Mouse (Mus musculus): ENCODE results near the gene Myzap. TPM values are rescaled to one million over a fixed set of nuclear protein-coding genes. Genes with fewer than 3 reads are reported as not detected.
"Not testable (repeated sequence)": the region's sequence is repeated elsewhere in the genome, so short reads cannot be mapped to it uniquely, and the experiment has no call there.

Myzap gene
- 100 to 1,000 TPM; 373 to 483 (median 430) TPM for total RNA-seq (2022)

- peak; percentile 95 for DNase-seq (ENCODE audit: low spot score)
Observed at GRCm38 (mm10) chr9:71591938-71592548, at the start of gene Myzap. TSS of gene Myzap (minus strand) at chr9:71592360.

DNA sequence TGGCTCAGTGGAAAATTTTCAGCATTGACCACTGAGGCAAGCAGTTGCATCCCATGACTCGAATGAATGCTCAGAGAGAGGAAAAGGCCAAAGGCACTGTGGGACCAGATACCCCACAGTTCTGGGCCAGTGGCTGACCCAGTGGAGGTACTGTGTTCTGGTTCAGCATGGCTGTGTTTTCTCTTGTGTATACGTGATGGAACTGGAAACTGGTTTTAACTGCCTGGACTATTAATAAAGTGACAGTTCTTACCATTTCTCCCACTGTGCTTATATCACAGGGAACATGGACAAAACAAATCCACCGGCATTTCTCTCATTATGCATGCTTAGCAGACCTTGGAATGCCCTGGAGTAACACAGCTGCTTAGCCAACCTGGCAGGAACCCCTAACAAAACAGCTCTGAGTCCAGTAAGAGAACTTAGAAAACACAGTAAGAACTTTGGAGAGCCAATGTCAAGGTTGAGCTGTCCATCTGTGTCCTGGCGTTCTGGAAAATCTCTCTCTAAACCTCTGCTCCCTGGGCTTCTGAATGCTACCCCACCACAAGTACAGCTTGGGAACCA is 48.3 kb upstream of the Myzap start:
- DNase-seq (ENCODE audit: low spot score), result no peak

- no peak for DNase-seq (ENCODE audit: low spot score)
Observed at GRCm38 (mm10) chr9:71638198-71638597, 46.0 kb upstream of the Myzap start.

DNA sequence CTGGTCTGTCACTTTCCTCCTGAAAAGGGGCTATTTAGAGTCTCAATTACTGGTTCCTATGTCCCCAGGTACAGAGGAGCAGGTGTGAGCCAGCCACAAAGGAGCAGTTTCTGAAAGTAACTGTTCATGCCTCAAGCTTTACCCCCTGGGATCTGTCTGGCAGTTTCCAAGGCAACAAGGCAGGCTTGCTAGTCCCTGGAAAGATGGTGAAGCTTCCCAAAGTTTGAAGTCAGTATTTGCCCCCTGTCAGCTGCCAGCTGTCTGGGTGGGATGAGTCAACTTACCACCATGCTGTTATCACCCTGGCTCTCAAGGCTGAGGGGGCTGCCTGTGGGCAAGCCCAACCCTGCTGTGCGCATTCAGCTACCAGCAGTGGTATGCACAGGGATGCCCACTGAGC is 44.7 kb upstream of the Myzap start:
- no peak for DNase-seq (ENCODE audit: low spot score)

DNA sequence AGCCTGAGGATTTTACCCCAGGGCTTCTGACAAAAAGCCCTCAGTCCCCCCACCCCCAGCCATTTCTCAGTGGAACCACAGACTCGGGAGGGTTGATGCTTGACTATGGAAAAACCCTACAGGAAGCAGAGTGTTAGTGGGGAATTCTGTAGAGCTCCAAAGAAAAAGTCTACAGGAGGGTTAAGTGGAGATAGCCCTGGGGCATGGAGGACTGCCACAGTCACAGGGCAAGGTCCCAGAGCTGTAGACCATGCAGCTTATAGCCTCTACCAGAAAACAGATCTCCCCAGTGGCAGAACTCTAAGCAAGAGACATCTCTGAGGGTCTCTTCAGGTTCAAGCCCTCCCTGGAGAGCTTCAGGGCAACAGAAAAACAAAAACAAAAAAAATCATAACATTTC is 43.5 kb upstream of the Myzap start:
- DNase-seq (ENCODE audit: low spot score), result no peak

DNA sequence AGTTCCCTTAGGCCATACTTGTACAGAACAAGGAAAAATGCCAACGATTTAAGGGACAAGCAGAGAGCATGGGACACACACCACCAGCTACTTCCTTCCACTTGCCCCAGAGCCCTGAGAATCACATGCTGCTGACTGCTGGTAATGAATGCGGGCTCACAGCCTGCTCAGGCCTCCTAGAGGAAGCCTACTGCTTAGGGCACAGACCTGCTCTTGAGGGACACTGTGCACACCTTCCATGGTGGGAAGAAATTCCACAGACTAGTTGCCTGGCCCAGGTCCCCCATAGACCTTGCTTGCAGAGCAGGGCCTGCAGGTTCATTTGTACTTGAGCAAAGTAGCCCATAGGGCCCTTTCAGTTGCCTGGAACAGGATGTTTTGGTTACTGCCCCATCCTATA is 42.8 kb upstream of the Myzap start:
- DNase-seq (ENCODE audit: low spot score), result no peak

GRCm38 (mm10) chr9:71628921-71629320 is 36.8 kb upstream of the Myzap start:
- no peak for DNase-seq (ENCODE audit: low spot score)

GRCm38 (mm10) chr9:71628286-71628685 is 36.1 kb upstream of the Myzap start:
- no peak for DNase-seq (ENCODE audit: low spot score)

DNA sequence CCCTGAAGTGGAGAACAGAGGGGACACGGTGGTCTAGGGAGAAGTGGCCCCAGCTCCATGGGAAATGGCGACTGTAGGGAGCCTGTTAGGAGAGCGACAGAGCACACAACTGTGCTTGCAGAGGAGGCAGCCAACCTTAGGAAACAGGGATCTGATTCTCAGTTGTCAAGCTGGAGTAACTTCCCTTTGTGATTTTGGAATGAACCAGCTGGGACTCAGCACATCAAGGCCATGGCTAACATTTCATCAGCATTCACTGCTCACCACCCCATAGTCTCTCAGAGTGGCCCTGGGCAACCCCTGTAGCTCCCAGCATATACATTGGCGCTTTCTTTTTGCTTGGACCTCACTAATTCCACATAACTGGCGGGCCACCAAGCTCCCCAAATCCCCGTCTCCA is 33.8 kb upstream of the Myzap start:
- no peak for DNase-seq (ENCODE audit: low spot score)

- DNase-seq (ENCODE audit: low spot score), result peak; percentile 52
Observed at GRCm38 (mm10) chr9:71624793-71625495, 32.8 kb upstream of the Myzap start.

DNA sequence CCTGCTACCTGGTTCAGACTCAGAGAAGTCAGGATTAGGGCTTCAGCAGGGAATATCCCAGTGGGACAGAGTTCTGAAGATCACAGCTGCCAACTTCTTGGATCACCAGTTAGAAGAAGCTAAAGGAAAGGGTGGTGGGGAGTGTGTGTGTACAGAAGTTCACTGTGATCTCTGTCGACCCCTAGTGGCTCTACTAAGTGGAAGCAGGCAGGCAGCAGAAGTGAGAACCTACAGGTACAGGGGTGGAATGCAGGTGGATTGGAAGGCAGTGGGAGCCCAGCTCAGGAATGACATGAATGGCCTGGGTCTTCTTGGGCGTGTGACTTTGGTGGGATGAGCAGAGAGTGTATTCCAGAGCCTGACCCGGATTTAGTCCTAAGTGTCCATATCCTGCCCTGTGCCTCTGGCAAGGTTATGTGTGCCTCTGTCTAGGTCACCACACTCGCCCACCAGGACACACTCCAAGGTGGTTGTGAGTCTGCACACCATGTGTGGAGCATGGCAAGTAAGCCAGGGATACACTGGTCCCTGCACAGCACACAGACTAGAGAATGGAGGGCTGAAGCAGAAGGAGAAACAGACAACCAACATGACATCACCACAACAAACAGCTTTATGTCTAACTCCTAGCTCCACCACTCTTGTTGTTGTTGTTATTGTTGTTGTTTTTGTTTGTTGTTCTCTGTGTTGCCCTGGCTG is 31.9 kb upstream of the Myzap start:
- no peak for DNase-seq (ENCODE audit: low spot score)

GRCm38 (mm10) chr9:71622593-71622992 is 30.4 kb upstream of the Myzap start:
- no peak for DNase-seq (ENCODE audit: low spot score)

DNA sequence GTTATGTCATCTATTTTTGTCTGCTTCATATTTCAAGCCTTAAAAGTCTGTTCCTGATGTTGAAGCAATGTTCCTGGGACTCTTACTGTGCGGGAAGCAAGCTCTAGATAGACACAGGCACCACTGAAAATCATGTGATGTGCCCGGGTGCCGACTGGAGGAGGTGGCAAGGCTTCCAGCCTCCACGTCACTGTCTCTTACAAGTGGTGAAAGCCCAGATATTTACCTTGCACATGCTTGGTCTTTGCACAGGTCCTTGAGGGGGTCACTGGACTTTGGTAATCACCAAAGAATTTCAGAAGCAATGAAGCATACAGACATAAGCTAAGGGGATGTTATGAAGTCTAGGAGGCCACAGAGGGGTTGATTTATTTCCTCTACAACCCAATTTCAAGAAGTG is 29.8 kb upstream of the Myzap start:
- no peak for DNase-seq (ENCODE audit: low spot score)

DNA sequence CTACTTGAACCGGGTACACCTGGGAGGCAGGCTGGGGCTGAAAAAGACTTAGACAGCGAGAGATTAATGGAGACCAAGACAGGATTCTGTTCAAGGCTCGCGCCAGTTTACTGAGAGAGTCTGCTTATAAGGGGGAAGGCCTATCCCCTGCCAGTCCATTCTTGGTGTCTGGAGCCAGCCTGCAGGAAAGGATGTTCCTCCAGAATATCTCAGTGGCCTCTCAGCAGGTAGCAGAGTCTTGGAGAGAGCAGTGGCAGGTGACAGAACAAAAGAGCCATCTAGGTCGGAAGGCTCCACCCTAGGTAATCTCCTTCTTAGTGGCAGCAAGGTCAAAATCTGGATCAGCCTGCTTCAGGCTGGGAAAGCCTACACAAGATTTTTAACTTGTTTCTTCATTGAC is 28.0 kb upstream of the Myzap start:
- DNase-seq (ENCODE audit: low spot score), result not testable (repeated sequence)

DNA sequence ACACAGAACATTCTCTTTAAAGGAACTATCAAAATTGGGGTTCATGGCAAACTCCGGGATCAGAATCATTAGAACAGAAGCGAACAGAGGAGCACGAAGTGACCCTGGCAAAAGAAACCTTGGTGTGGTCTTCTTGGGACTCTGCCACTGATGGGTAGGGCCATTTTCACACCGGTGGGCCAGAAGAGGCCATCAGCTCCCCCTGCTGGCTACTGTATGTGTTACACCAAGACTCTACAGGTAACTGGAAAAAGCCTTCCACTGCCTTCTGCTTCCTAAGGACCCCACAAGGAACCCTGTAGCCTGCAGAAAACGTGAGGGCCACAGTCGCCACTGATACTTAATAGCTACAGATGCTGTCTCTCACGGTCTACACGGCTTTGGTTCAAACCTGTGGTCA is 25.2 kb upstream of the Myzap start:
- no peak for DNase-seq (ENCODE audit: low spot score)

DNA sequence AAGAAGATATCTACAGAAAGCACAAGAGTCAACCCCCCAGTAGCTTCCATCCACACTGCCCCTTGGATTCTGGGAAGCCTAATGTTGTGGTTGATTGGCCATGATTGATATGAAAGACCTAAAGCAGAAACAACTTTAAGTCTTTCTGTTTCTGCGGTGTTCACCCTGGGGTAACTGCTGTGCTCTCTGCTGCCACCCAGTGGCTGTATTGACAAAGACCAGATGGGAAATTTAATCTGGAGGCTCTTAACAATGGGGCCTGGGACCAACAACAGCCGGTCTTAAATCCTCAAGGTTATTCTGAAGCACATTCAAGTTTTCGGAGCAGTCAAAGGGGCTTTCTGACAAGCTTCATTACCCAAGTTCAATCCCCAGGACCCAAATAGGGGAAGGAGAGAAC is 24.0 kb upstream of the Myzap start:
- DNase-seq (ENCODE audit: low spot score), result peak; percentile 84

DNA sequence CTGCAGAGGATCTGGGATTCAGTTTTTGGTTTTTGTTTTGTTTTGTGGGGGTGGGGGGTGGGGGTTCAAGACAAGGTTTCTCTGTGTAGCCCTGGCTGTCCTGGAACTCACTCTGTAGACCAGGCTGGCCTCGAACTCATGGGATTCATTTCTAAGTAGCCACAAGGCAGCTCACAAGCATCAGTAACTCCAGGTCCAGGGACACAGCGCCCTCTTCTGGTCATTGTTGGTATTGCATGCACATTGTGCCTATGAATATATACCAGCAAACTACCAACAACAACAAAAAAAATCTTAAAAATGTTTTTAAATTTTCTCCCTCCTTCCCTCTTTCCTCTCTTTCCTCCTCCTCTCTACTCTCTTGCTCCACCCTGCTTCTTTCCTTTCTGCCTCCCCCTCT is 22.5 kb upstream of the Myzap start:
- peak; percentile 51 for DNase-seq (ENCODE audit: low spot score)

DNA sequence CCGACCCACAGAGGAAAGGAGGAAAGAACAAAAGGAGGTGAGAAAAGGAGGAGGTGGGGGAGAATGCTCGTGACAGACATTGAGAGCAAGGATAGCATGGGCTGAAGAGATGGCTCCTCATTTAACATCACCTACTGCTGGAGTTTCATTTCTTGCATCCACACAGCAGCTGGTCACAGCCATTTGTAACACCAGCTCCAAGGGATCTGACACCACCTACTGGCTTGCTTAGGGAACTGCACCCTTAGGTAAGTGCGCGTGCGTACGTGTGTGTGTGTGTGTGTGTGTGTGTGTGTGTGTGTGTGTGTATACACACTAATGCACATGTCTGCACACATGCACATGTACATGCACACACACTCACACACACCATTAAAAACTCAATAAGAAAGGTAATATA is 20.8 kb upstream of the Myzap start:
- no peak for DNase-seq (ENCODE audit: low spot score)

DNA sequence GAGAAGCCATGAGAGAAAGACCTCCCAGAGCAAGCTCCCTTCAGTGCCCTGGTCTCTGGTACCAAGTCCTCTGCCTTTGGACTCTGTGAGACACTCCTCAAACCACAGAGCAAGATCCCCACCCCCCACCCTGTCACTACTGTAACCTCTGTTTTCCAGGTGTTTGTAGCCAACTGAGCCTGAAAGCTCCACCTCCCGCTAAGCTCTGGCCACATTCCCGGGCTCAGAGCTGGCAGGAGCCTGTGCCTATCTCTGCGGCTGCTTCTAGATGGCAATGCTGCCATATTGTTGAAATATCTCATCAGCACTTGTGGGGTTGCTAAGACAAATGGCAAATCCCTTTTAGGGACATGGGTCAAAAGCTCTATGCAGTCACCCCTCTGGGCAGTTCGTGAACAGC is 19.7 kb upstream of the Myzap start:
- DNase-seq (ENCODE audit: low spot score), result no peak

GRCm38 (mm10) chr9:71609010-71609409 is 16.9 kb upstream of the Myzap start:
- DNase-seq (ENCODE audit: low spot score), result no peak

DNA sequence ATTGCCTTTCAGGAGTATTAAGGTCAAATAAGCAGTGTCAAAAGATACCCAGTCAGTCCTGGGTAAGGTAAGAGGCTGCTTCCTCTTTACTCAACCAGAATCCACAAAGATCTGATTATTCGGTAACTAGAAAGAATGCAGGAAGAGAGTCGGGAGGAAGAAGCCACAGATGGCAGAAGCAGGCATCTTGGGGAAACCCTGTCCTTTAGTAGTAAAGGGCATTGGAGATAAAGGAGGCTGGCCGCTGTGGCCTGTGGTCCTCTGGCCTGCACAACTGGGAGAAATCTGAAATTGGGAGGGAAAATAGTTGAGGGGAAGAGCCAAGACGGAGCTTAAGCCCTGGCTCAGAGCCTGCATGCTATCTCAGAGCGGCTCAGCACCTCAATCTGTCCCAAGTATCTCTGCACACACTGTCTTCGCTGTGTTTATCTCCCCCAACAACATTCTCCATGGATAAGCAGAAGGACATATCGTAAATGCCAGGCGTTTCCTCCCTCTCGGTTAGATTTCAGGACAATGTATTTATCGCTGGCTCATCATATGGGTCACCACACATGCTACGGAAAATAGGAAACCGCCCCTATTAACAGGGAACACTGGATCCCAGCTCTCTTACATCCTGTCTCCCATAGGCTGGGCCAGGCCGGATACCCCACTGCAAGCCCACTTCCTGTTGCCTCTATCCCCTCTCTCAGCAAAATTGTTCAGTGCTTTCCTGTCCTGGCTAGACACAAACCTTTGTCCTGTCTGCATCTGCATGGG is 14.3 kb upstream of the Myzap start:
- DNase-seq (ENCODE audit: low spot score), result no peak

Measured in heart, adult 8-10 months (tissue).